Mouse (Mus musculus): ENCODE measurements around the gene Cd84. TPM values are rescaled to one million over a fixed set of nuclear protein-coding genes. Genes with fewer than 3 reads are reported as not detected.

Gene Cd84
- total RNA-seq, 2 experiments from 2014 or later, result 3.0 to 3.1 TPM

DNA sequence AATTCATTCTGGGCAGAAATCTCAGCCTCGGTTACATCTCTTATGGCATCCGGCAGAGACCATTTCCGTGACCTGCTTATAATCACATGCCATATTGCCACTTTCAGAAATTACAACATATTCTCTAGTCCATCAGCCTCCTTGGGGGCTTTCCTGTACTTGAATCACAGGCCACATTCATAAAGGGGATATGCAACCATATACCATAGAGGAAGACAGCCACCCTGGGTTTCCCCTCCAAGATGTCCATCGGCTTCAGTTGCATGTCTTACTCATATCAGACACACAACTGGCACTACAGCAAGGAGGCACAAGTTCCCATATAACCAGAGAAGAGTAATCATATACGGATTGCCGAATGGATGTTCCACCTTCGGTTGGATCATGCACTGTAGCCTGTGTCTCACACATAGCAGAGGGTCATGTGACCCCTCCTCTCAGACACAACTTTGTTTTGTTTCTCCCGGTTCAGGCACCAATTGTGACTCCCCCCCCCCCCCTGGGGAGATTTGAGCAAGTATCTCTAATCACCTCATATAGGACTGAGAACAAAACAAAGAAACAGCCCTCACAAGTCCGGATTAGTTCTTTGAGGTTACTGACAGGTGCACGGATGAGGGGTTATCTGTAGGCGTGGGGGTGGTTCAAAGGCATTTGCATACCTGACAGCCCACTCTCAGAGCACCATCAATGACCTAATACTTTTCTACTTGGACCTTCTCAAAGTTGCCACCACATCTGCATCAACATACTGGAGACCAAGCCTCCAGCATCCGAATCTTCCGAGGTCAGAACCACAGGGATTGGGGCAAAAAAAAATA, 76.4 kb downstream of the Cd84 start:
- intact Hi-C loops (cut with DNase I), result no loop called here

DNA sequence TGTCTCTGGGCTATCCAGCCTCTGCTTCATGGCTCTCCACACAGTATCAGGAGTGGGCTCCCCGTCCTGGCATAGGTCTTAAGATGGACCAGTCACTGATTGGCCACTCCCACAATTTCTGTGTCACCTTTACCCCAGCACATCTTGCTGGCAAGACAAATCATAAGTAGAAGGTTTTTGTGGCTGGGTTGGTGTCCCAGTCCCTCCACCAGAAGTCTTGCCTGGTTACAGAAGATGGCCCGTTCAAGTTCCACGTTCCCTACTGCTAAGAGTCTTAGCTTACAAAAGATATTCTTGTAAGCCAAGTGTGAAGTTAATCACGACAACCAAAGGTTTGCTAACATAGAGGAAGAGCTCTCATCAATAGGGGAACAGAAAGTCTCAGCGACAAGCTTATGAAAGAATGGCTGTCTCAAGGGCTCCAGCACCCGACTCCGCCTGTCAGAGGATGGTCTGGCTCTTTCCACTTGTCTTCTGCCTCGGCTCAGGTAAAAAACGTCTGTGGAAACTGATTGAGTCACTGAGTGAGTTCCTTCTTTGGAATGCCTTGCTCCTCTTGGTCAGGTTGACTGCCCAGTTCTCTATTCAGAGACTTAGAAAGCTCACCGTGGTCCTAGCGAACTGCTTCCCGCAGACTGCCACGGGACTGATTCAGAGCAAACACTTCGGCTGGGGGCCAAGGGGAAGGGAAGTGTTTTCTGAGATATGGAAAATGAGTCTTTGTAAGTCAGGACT, 78.0 kb downstream of the Cd84 start, which contains the start of gene Slamf6:
Gene Slamf6, plus strand, starts transcription at position 211 of the 735 bp plus-strand sequence.
- DNase-seq, result peak; percentile 11 to 28
- intact Hi-C loops (cut with DNase I), result no loop called here

More for the DNA sequence above, 76.4 kb downstream of the Cd84 start:
- no peak for DNase-seq

GRCm38 (mm10) chr1:171918136-171918920, 78.8 kb downstream of the Cd84 start:
- DNase-seq, result no peak
- intact Hi-C loops (cut with DNase I), result no loop called here

DNA sequence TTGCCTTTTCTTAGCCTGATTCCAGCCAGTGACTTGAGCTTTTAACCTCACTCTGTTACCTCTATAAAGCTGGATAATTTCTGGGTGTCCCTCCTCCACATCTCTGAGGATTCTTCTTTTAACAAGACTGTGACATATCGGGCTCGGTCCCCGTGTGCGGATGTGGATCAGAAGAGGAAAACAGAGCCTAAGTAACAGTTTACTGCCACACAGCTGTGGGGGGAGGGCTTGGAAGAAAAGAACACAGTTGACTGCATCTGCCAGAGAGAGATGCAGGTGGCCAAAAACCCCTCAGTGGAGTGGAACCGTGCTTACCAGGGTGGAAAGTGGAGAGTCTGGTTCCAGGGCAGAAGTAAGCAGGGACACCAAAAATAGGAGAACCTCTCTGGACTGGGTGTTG, 79.7 kb downstream of the Cd84 start:
- DNase-seq, result no peak

GRCm38 (mm10) chr1:171919901-171920510, 80.5 kb downstream of the Cd84 start:
- intact Hi-C loops (cut with DNase I), result no loop called here
- DNase-seq, result no peak

More for the DNA sequence above, 79.7 kb downstream of the Cd84 start:
- intact Hi-C loops (cut with DNase I), result no loop called here

DNA sequence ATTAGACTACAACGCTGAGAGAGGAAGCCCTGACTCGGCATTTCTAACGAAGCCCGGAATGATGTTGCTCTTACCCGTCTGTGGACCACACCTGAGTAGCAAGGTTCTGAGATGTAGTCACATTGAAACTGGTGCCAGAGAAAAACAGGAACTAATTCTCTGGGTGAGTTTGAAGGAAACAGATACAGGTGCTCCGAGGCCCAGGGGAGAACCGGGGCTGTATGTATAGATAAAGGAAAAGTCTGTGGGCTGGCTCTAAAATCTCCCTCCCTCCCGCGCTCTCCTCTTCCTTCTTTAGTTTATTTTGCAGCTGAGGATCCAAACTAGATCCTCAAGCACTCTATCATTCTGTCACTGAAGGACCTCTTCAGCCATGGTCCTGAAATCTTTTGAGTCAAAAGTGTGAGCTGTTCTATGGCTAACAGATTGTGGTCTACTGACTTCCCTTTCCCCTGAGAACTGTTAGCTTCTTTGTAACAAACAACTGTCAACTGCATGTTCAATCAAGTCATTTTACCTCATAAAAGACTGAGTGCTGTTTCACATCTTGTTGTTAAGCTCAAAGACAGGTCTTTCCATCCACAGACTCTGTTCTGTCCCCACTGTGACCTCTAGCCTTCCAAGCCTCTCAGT, 81.6 kb downstream of the Cd84 start:
- no peak for DNase-seq
- intact Hi-C loops (cut with DNase I), result no loop called here

- no peak for DNase-seq
- intact Hi-C loops (cut with DNase I), result no loop called here
These were observed 82.1 kb downstream of the Cd84 start for GRCm38 (mm10) chr1:171921641-171922040.

DNA sequence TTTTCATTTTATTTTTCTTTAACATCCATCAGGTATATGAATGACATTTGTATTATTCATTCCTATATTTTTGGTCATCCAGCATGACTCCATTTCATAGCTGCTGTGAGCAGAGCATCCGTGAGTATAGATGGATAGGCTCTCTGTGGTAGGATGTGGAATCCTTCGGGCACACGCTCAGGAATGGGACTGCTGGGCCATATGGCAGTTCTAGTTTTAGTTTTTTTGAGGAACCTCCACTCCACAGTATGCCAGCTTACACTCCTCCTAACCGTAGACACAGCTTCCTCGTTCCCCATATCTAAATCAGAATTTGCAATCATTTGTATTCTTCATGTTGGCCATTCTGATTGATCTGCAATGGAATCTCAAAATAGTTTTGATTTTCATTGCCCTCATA, 83.3 kb downstream of the Cd84 start:
- no peak for DNase-seq
- intact Hi-C loops (cut with DNase I), result no loop called here

DNA sequence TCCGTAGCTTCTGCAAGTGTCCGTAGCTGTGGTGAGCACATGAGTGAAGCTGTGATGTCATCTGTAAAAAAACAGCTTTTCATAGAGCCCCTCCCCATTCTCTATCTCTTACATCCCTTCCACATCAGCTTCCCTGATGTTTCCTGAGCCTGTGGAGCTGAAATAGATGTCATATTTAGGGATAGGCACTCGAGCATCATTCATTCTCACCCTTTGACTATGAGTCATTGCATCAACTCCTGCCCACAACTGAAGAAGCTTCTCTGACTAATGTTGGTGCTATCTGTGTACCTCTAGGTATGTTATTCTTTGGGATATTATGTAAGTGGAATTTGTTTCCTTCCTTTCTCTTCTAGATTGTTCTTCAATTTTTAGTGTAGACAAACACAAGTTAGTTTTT, 85.4 kb downstream of the Cd84 start:
- DNase-seq, result no peak
- intact Hi-C loops (cut with DNase I), result no loop called here

- intact Hi-C loops (cut with DNase I), result no loop called here
- DNase-seq, result no peak
These were observed 94.4 kb downstream of the Cd84 start for GRCm38 (mm10) chr1:171933851-171934250.

- DNase-seq, result no peak
- intact Hi-C loops (cut with DNase I), result no loop called here
These were observed 99.8 kb downstream of the Cd84 start for GRCm38 (mm10) chr1:171938952-171939948.

Other genes with a start within 250 kb of the Cd84 start
- gene Ly9, start 232.3 kb upstream of the Cd84 start, total RNA-seq (2021), result under 1 TPM; 0.19 to 0.38 TPM
- gene Slamf7, start 186.7 kb upstream of the Cd84 start, total RNA-seq (2021), result under 1 TPM; 0.28 to 0.38 TPM
- 1 to 10 TPM; 2.4 to 2.7 TPM for gene Cd48, start 157.7 kb upstream of the Cd84 start, total RNA-seq (2021)
- under 1 TPM; 0.57 to 0.58 TPM for gene Slamf1, start 72.6 kb upstream of the Cd84 start, total RNA-seq (2021)
- gene Gm10521, start 56.0 kb downstream of the Cd84 start, total RNA-seq (2021), result under 1 TPM; 0.19 to 0.22 TPM
- under 1 TPM; 0.27 to 0.31 TPM for gene Slamf6, start 77.8 kb downstream of the Cd84 start, total RNA-seq (2021)
- gene Vangl2, start 188.7 kb downstream of the Cd84 start, total RNA-seq (2021), result 1 to 10 TPM; 2.3 to 3.1 TPM
- gene Nhlh1, start 217.9 kb downstream of the Cd84 start, total RNA-seq (2021), result not detected
- 100 to 1,000 TPM; 112 to 113 TPM for gene Copa, start 242.8 kb downstream of the Cd84 start, total RNA-seq (2021)
- 10 to 100 TPM; 45.5 to 50.1 TPM for gene Ncstn, start 243.1 kb downstream of the Cd84 start, total RNA-seq (2021)

Measured in heart, postnatal 36 days (tissue).